Mouse (Mus musculus) kidney, adult 8-10 months (tissue): ENCODE data around the gene Kcnmb2.
A peak's percentile ranks its signal among the peaks of the same experiment; 100 is the strongest.

Experiments
- DNase-seq, 2 experiments: peaks; one replicate each; pipeline ENCODE4 v3.0.0; 2022

The Kcnmb2 gene

GRCm38 (mm10) chr3:32149851-32150570 lies 247.7 kb downstream of the Kcnmb2 start:
- no peak for DNase-seq

DNA sequence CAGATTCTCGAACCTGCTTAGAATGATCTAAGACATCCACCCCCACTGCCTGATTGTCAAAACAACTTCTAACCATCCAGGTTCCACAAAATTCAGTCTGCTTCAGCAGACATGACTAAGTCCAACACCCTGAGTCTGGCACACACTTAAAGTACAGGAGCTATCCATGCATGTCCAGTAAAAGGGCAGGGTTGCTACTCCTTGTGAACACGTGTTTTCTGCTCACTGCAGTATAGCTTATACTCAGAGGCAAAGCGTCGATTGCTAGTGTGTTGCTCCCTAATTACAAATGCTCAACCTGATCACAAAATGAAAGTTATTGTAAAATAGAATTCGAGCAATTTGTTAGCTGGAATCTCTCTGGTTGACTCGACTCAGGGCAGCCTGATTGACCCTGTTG lies 278.2 kb downstream of the Kcnmb2 start:
- no peak for DNase-seq

DNA sequence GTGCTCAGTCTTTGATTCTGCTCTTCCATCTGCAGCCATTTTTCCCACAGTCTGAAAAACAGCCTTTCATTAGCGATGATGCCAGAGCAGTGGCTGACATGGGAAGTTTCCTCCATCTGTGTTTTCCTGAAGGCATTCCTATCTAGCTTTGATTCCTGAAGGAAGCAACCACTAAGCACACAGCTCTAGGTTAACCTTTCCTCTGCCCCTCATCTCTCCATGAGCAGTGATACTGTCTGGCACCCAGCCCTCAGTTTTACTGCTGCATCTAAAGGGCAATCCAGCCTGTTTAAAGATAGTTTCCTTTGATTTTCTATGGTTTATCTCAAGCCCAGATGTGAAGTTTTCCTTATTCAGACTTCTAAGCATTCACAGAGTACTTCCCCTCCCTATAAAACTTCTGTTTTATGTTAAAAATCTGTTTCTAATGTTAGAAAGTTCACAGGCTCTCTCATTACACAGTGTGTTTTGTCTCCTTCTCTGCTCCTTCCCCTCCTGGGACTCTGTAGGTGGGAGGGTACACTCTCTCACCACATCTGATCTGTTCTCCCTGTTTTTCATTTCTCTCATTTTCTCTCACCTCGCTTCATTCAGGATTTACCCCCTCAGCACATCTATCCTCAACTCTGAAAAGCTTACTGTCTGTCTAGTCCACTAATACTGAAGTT lies 283.7 kb downstream of the Kcnmb2 start:
- no peak for DNase-seq

DNA sequence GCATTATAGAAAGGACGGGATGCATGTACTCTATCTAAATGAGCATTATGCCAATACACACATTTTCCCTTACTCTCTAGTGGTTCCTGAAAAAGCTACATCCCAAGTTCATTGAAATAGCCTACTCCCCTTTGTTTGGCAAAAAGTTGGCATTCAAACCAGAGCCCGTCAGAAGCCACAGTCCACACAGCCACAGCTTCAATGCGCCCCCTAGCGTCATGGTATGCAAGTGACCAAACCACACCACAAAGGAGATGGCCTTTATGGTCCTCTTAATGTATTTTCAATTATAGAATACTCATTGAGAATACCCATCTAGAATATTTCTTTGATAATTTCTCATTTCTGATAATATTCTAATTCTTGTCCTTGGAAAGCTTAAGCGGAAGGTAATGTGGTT lies 286.2 kb downstream of the Kcnmb2 start:
- peak; percentile 7 to 30 for DNase-seq

DNA sequence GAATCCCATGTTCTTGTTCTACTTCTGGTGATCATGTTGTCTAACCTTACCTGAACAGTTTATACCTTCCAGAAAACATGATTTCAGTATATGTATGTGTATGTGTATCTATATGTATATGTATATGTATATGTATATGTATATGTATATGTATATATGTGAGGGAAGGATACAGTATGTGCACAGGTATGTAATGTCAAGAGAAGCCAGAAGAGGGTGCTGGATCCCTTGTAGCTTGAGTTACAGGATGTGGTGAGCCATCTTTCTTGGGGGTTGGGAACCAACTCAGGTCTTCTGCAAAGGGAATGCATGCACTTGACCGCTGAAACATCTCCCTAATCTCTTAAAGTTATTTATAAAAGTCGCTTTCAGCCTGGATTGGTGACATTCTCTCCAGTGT lies 286.6 kb downstream of the Kcnmb2 start:
- no peak for DNase-seq

- no peak for DNase-seq
These were observed 287.6 kb downstream of the Kcnmb2 start for GRCm38 (mm10) chr3:32189956-32190355.

DNA sequence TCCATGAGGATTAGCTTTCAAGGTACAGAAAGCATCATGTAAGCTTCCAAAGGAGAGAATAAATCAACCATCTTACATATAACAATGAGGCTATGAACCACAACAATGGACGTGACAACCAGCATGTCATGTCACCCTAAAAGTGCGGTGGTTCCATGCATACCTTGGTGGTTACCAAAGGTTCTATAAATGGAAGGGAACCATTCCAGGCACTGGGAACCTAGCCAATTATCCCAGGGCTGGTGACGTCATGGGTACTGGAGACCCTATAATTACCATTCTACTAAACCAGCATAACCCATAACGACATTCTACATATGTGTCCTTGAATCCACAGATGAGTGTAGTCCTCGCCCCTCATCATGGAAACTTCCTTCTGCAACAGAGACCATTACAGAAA lies 291.7 kb downstream of the Kcnmb2 start:
- DNase-seq: no peak

GRCm38 (mm10) chr3:32226755-32227154 lies 324.4 kb downstream of the Kcnmb2 start:
- no peak for DNase-seq

- peak in 1 of 2 experiments; percentile 45 for DNase-seq
These were observed 334.5 kb downstream of the Kcnmb2 start for GRCm38 (mm10) chr3:32236766-32237165.
